In genomic region chr7:25251822-25252221, GRCm38 (mm10) we compare ENCODE assay signal across 8 mouse cellular contexts. TPM values are rescaled to one million over a fixed set of nuclear protein-coding genes. Genes with fewer than 3 reads are reported as not detected.
DNase-seq lines count a peak whose midpoint lies in the region; ATAC-seq and TF ChIP-seq lines count a peak whose summit lies in the region.

No protein-coding gene starts in this region.

- 0 out of 2 replicates have a peak overlapping the region, but pooled peaks have one; percentile 40 for H3K9ac ChIP-seq in embryonic facial prominence, embryonic 15.5 days
- peak overlapping the region; percentile 79 for H3K9ac ChIP-seq in hindbrain, embryonic 16.5 days (ENCODE audit: low read depth, low read length)
- H3K9ac ChIP-seq in midbrain, postnatal 0 days (replicated peaks; ENCODE audit: low read length, poor library complexity, severe bottlenecking) = peak overlapping the region; percentile 37

- peak in 1 of 2 experiments; percentile 13 for DNase-seq in layer of hippocampus, adult 2 months (ENCODE audit: low spot score in 2 of 2)
- no peak for DNase-seq in layer of hippocampus, adult 11-12 months (ENCODE audit: low spot score)
- no peak for DNase-seq in midbrain, postnatal 0 days (ENCODE audit: low spot score)
- no peak for DNase-seq in right cerebral cortex, postnatal 4 days
- no peak for DNase-seq in thymus, postnatal 36 days
- DNase-seq in frontal cortex, postnatal 25 days (ENCODE audit: low spot score in 2 of 2) = no peak

- H3K4me1 ChIP-seq in embryonic facial prominence, embryonic 15.5 days = peaks cover 36% of the 10 kb centered on the region
- peaks cover 36% of the 10 kb centered on the region for H3K4me1 ChIP-seq in hindbrain, embryonic 16.5 days (ENCODE audit: control insufficient read depth, insufficient read depth, low read depth, low read length)
- peaks cover 27% of the 10 kb centered on the region; the same call in 1 of the 2 replicates for H3K4me1 ChIP-seq in midbrain, postnatal 0 days (ENCODE audit: insufficient read depth, low read length)

- H3K4me3 ChIP-seq in layer of hippocampus, adult 2 months = peak overlapping the region; percentile 97
- peak overlapping the region; percentile 97 for H3K4me3 ChIP-seq in embryonic facial prominence, embryonic 15.5 days (replicated peaks)
- H3K4me3 ChIP-seq in hindbrain, embryonic 16.5 days (ENCODE audit: low read length) = peak overlapping the region; percentile 86
- peak overlapping the region; percentile 83 for H3K4me3 ChIP-seq in midbrain, postnatal 0 days (ENCODE audit: low read depth, low read length)

- H3K4me2 ChIP-seq in embryonic facial prominence, embryonic 15.5 days (replicated peaks) = peak overlapping the region; percentile 86
- H3K4me2 ChIP-seq in hindbrain, embryonic 16.5 days (ENCODE audit: low read length) = peak overlapping the region; percentile 99
- peak overlapping the region; percentile 99 for H3K4me2 ChIP-seq in midbrain, postnatal 0 days (ENCODE audit: low read depth, low read length, poor library complexity, severe bottlenecking)

- 18% methylated on average over 8 of the region's 8 CpGs for WGBS in embryonic facial prominence, embryonic 15.5 days
- 11% methylated on average over 8 of the region's 8 CpGs for WGBS in hindbrain, embryonic 16.5 days
- 12% methylated on average over 8 of the region's 8 CpGs for WGBS in midbrain, postnatal 0 days

- ATAC-seq in embryonic facial prominence, embryonic 15.5 days (ENCODE audit: insufficient number of reproducible peaks, low FRiP score, low TSS enrichment, low read depth) = no peak
- no peak for ATAC-seq in hindbrain, embryonic 16.5 days
- ATAC-seq in midbrain, postnatal 0 days (ENCODE audit: low FRiP score) = no peak

- TF ChIP-seq CTCF in layer of hippocampus, adult 2 months (conservative IDR thresholded peaks at IDR 0.05) = no peak
- TF ChIP-seq CTCF in midbrain, postnatal 0 days (IDR thresholded peaks at IDR 0.05) = no peak

- H3K36me3 ChIP-seq in embryonic facial prominence, embryonic 15.5 days = no peaks in the 10 kb centered on the region
- no peaks in the 10 kb centered on the region for H3K36me3 ChIP-seq in hindbrain, embryonic 16.5 days (ENCODE audit: control insufficient read depth, insufficient read depth, low read length)
- H3K36me3 ChIP-seq in midbrain, postnatal 0 days (ENCODE audit: insufficient read depth, low read length) = no peaks in the 10 kb centered on the region

- H3K27me3 ChIP-seq in embryonic facial prominence, embryonic 15.5 days = no peaks in the 10 kb centered on the region
- H3K27me3 ChIP-seq in hindbrain, embryonic 16.5 days (replicated peaks; ENCODE audit: control insufficient read depth, insufficient read depth, low read length) = no peaks in the 10 kb centered on the region
- no peaks in the 10 kb centered on the region for H3K27me3 ChIP-seq in midbrain, postnatal 0 days (ENCODE audit: insufficient read depth, low read length)

- H3K9me3 ChIP-seq in embryonic facial prominence, embryonic 15.5 days (replicated peaks) = no peaks in the 10 kb centered on the region
- H3K9me3 ChIP-seq in hindbrain, embryonic 16.5 days (ENCODE audit: control insufficient read depth, low read length) = no peaks in the 10 kb centered on the region
- H3K9me3 ChIP-seq in midbrain, postnatal 0 days (ENCODE audit: low read length) = no peaks in the 10 kb centered on the region

- peak overlapping the region; percentile 99 for H3K27ac ChIP-seq in layer of hippocampus, adult 2 months
- peak overlapping the region; percentile 99 for H3K27ac ChIP-seq in embryonic facial prominence, embryonic 15.5 days (replicated peaks)
- peak overlapping the region; percentile 91 for H3K27ac ChIP-seq in hindbrain, embryonic 16.5 days (ENCODE audit: low read depth, low read length)
- peak overlapping the region; percentile 44 for H3K27ac ChIP-seq in midbrain, postnatal 0 days (ENCODE audit: low read depth, low read length)

RNA-seq across cellular contexts. Expression of gene Erf, which starts 1.3 kb away (rescaled TPM):
- total RNA-seq in layer of hippocampus, adult 2 months (2021) = 10 to 100 TPM; 40.3 to 45.1 TPM
- polyA plus RNA-seq in embryonic facial prominence, embryonic 15.5 days (2015; fragmentation: Nextera tagmentation; extraction: Ambion mirVana) = 21.0 and 22.1 TPM in 2 replicates
- 3.7 and 4.3 TPM in 2 replicates for polyA plus RNA-seq in hindbrain, embryonic 16.5 days (2015; fragmentation: Nextera tagmentation; extraction: Ambion mirVana)
- total RNA-seq in midbrain, postnatal 0 days (2014; rRNA removed) = 15.8 TPM in 2 replicates
- polyA plus RNA-seq in midbrain, postnatal 0 days (2015; fragmentation: Nextera tagmentation; extraction: Ambion mirVana) = 2.2 and 3.0 TPM in 2 replicates

RNA-seq across cellular contexts. Expression of gene Gsk3a, which starts 14.2 kb away (rescaled TPM):
- total RNA-seq in layer of hippocampus, adult 2 months (2021) = 100 to 1,000 TPM; 206 to 220 TPM
- 11.5 and 13.0 TPM in 2 replicates for polyA plus RNA-seq in embryonic facial prominence, embryonic 15.5 days (2015; fragmentation: Nextera tagmentation; extraction: Ambion mirVana)
- polyA plus RNA-seq in hindbrain, embryonic 16.5 days (2015; fragmentation: Nextera tagmentation; extraction: Ambion mirVana) = 13.0 and 16.4 TPM in 2 replicates
- 155 and 169 TPM in 2 replicates for total RNA-seq in midbrain, postnatal 0 days (2014; rRNA removed)
- polyA plus RNA-seq in midbrain, postnatal 0 days (2015; fragmentation: Nextera tagmentation; extraction: Ambion mirVana) = 20.3 and 20.6 TPM in 2 replicates

RNA-seq across cellular contexts. Expression of gene Cic, which starts 15.7 kb away (rescaled TPM):
- 100 to 1,000 TPM; 218 to 225 TPM for total RNA-seq in layer of hippocampus, adult 2 months (2021)
- 46.3 and 50.6 TPM in 2 replicates for polyA plus RNA-seq in embryonic facial prominence, embryonic 15.5 days (2015; fragmentation: Nextera tagmentation; extraction: Ambion mirVana)
- polyA plus RNA-seq in hindbrain, embryonic 16.5 days (2015; fragmentation: Nextera tagmentation; extraction: Ambion mirVana) = 31.0 and 36.4 TPM in 2 replicates
- 145 and 146 TPM in 2 replicates for total RNA-seq in midbrain, postnatal 0 days (2014; rRNA removed)
- polyA plus RNA-seq in midbrain, postnatal 0 days (2015; fragmentation: Nextera tagmentation; extraction: Ambion mirVana) = 26.8 and 31.9 TPM in 2 replicates

RNA-seq across cellular contexts. Expression of gene Zfp526, which starts 30.6 kb away (rescaled TPM):
- 10 to 100 TPM; 10.5 to 12.7 TPM for total RNA-seq in layer of hippocampus, adult 2 months (2021)
- polyA plus RNA-seq in embryonic facial prominence, embryonic 15.5 days (2015; fragmentation: Nextera tagmentation; extraction: Ambion mirVana) = 3.3 TPM in 2 replicates
- polyA plus RNA-seq in hindbrain, embryonic 16.5 days (2015; fragmentation: Nextera tagmentation; extraction: Ambion mirVana) = 1.6 and 1.8 TPM in 2 replicates
- total RNA-seq in midbrain, postnatal 0 days (2014; rRNA removed) = 8.1 and 9.5 TPM in 2 replicates
- polyA plus RNA-seq in midbrain, postnatal 0 days (2015; fragmentation: Nextera tagmentation; extraction: Ambion mirVana) = 0.94 and 1.0 TPM in 2 replicates

RNA-seq across cellular contexts. Expression of gene Dedd2, which starts 31.4 kb away (rescaled TPM):
- total RNA-seq in layer of hippocampus, adult 2 months (2021) = 10 to 100 TPM; 23.7 to 24.1 TPM
- 13.2 and 14.7 TPM in 2 replicates for polyA plus RNA-seq in embryonic facial prominence, embryonic 15.5 days (2015; fragmentation: Nextera tagmentation; extraction: Ambion mirVana)
- polyA plus RNA-seq in hindbrain, embryonic 16.5 days (2015; fragmentation: Nextera tagmentation; extraction: Ambion mirVana) = 14.2 and 14.8 TPM in 2 replicates
- 25.9 and 27.8 TPM in 2 replicates for total RNA-seq in midbrain, postnatal 0 days (2014; rRNA removed)
- polyA plus RNA-seq in midbrain, postnatal 0 days (2015; fragmentation: Nextera tagmentation; extraction: Ambion mirVana) = 17.7 and 18.7 TPM in 2 replicates

Comparison
In these comparisons a context has a peak if more than half of its experiments do, and no peak if none do; other contexts are left out.
1. H3K27ac ChIP-seq: peak in every context shown above with its lines; median percentile 99 in layer of hippocampus, adult 2 months; 99 in embryonic facial prominence, embryonic 15.5 days; 91 in hindbrain, embryonic 16.5 days; 44 in midbrain, postnatal 0 days.